12 mouse cellular contexts compared by ENCODE assay signal in the genomic region with DNA sequence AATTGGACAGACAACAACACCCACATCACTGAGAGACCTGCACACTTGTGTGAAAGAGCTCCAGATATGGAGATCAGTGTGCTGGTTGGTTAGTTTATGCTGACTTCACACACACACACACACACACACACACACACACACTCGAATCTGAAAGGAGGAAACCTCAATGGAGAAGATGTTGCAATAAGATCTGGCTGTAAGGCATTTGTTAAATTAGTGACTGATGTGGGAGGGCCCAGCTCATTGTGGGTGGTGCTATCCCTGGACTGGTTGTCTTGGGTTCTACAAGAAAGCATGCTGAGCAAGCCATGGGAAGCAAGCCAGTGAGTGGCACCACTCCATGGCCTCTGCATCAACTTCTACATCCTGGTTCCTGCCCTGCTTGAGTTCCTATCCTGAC.
"Had no signal": no experiment of that assay in that cellular context is flagged by ENCODE, and none has a peak within 500 bp of the region (broad histone marks: within the 10 kb centered on the region; RNA-seq: fewer than 3 reads in every experiment).

No protein-coding gene starts in this region.

- DNase-seq: kidney, adult 2 months; kidney, postnatal 36 days; layer of hippocampus, postnatal 36 days; left cerebral cortex, postnatal 4 days; lung, embryonic 14.5 days; retina, postnatal 1 day; thymus, adult 2 months; thymus, postnatal 25 days had no signal

- ATAC-seq: intestine, postnatal 0 days; liver, embryonic 12.5 days; midbrain, embryonic 13.5 days; midbrain, embryonic 16.5 days had no signal
